Mouse (Mus musculus) heart, embryonic 12.5 days (tissue): ENCODE measurements around the gene Rnd3. TPM values are rescaled to one million over a fixed set of nuclear protein-coding genes. Genes with fewer than 3 reads are reported as not detected.

Experiments
- ATAC-seq: fragments of 200-750 bp; cut with Nextera tagmentation; 2 replicates; pipeline ENCODE4 v1.8.0; 2017; ENCODE audit warnings: moderate TSS enrichment, moderate library complexity; ENCODE audit not compliant: insufficient number of reproducible peaks, low FRiP score
- H3K27ac ChIP-seq: fragments of 300-500 bp; sonication (generic); 2 replicates; pipeline ENCODE4 v1.5.1; 2016; ENCODE audit warnings: mild to moderate bottlenecking, moderate library complexity; ENCODE audit not compliant: poor library complexity, severe bottlenecking
- H3K27me3 ChIP-seq: fragments of 300-500 bp; sonication (generic); replicated peaks from 2 replicates; pipeline ENCODE4 v1.6.1; 2016; ENCODE audit warnings: mild to moderate bottlenecking, moderate library complexity
- H3K36me3 ChIP-seq: fragments of 300-500 bp; sonication (generic); 2 replicates; pipeline ENCODE4 v1.6.1; 2016; ENCODE audit warnings: mild to moderate bottlenecking, moderate library complexity
- H3K4me1 ChIP-seq: fragments of 300-500 bp; sonication (generic); replicated peaks from 2 replicates; pipeline ENCODE4 v1.6.1; 2016; ENCODE audit warnings: mild to moderate bottlenecking
- H3K4me2 ChIP-seq: fragments of 300-500 bp; sonication (generic); 2 replicates; pipeline ENCODE4 v1.6.1; 2016; ENCODE audit warnings: mild to moderate bottlenecking, moderate library complexity
- H3K4me3 ChIP-seq: fragments of 300-500 bp; sonication (generic); 2 replicates; pipeline ENCODE4 v1.5.1; 2016; ENCODE audit warnings: mild to moderate bottlenecking
- H3K9ac ChIP-seq: fragments of 300-500 bp; sonication (generic); 2 replicates; pipeline ENCODE4 v1.6.1; 2016; ENCODE audit warnings: mild to moderate bottlenecking, moderate library complexity
- H3K9me3 ChIP-seq: fragments of 300-500 bp; sonication (generic); replicated peaks from 2 replicates; pipeline ENCODE4 v1.6.1; 2016; ENCODE audit warnings: mild to moderate bottlenecking, moderate library complexity
- WGBS: fragments of 180-500 bp; shearing (Covaris S2); methylation state at CpG from one replicate; pipeline ENCODE4 v1.1.7; 2016; 5-methylcytosine and 5-hydroxymethylcytosine counted together
- polyA plus RNA-seq: library from polyadenylated mRNA; unstranded; fragments of >200 nt; fragmentation: Nextera tagmentation; extraction: Ambion mirVana; gene quantifications from 2 replicates; pipeline ENCODE4 v1.2.1, GENCODE M21; 2016

Rnd3 gene
- polyA plus RNA-seq, 1 experiment from 2014 or later = 38.2 TPM

DNA sequence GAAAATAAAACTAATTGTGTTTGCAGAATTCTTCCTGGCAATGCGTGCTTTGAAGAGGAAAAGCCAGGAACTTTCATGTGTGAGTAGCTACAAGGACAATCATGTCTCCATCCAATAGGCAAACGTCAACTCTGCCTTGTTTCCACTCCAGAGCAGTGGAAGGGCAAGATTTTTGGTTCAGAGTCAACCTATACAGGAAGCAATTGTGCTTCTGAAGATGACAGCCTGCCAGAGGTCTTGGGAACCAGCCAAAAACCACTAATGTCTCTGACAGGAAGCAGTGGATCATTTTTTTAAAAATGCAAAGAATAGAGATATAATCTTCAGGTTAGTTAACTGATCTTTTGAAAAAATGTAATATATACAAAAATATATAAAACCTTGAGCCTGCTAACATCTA, 38.6 kb downstream of the Rnd3 start:
- Histone ChIP-seq H3K4me3 (no peak overlapping the region), H3K4me2 (no peak overlapping the region), H3K27ac (no peak overlapping the region), H3K9ac (no peak overlapping the region), H3K9me3 (no peaks in the 10 kb centered on the region), H3K4me1 (no peaks in the 10 kb centered on the region), H3K36me3 (no peaks in the 10 kb centered on the region), H3K27me3 (no peaks in the 10 kb centered on the region)
- no peak for ATAC-seq
- 54% methylated on average over 2 of the region's 2 CpGs for WGBS

DNA sequence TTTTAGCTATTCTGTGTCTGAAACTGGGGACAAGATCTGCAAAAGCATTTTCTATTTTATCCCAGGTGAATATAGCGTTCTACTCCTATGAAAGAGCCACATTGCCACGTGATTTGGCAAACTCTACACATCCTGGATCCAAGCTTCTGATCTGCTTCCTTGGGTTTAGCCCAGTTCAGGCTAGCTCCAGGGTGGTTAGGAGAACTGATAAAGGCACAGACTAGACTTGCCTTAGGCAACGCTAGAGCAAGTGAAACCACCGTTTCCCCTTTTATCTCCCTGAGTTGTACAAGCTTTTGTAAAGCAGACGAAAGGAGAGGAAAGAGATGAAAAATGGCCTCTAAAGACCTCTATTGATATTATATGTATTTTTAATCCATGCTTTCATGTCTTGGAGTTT, 40.3 kb downstream of the Rnd3 start:
- Histone ChIP-seq H3K9ac (no peak overlapping the region), H3K36me3 (no peaks in the 10 kb centered on the region), H3K9me3 (no peaks in the 10 kb centered on the region), H3K4me2 (no peak overlapping the region), H3K4me1 (no peaks in the 10 kb centered on the region), H3K27me3 (no peaks in the 10 kb centered on the region), H3K27ac (no peak overlapping the region), H3K4me3 (no peak overlapping the region)
- WGBS = 46% methylated on average over 5 of the region's 5 CpGs
- no peak for ATAC-seq

DNA sequence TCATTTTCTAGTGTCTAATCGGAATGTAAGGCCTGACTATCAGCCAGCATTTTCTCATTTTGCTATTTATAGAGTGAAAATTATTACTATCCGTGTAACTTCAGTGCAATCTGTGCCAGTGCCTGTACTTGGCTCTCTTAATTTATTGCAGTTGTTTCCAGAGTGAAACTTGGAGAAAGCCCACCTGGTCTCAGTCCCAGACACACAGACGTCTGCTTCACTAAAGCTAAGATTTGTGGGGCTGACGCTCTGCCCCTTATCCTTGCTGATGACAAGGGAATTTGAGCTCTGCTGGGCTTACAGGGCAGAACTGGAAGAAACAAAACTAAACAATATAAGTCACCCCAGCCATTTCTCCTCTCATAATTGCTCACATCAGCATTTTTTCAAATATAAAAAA, 47.7 kb downstream of the Rnd3 start:
- Histone ChIP-seq H3K4me3 (no peak overlapping the region), H3K9ac (no peak overlapping the region), H3K9me3 (no peaks in the 10 kb centered on the region), H3K4me1 (no peaks in the 10 kb centered on the region), H3K36me3 (no peaks in the 10 kb centered on the region), H3K4me2 (no peak overlapping the region), H3K27me3 (no peaks in the 10 kb centered on the region), H3K27ac (no peak overlapping the region)
- 38% methylated on average over 4 of the region's 4 CpGs for WGBS
- no peak for ATAC-seq

DNA sequence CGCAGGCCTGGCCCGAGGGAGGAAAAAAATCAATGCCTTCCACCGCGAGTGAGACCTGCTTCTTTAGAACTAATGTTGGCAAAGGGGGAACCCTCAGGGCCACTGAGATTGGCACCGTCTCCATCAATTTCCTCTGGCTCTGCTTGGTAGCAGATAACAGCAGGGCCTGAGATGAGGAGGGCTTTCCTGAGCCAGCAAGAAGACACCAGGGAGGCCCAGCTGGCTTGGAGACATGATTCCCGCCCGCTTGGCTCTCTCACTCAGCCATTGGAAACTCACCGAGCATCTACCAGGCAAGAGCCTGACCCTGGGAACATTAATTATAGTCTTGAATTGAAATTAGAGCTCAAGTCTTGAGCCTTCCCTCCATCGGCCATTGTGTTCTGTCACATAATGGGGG, 48.9 kb downstream of the Rnd3 start:
- no peak overlapping the region for H3K4me2 ChIP-seq
- WGBS = 57% methylated on average over 9 of the region's 9 CpGs
- no peaks in the 10 kb centered on the region for H3K9me3 ChIP-seq
- H3K27ac ChIP-seq = no peak overlapping the region
- H3K4me3 ChIP-seq = no peak overlapping the region
- H3K9ac ChIP-seq = no peak overlapping the region
- no peaks in the 10 kb centered on the region for H3K36me3 ChIP-seq
- ATAC-seq = no peak
- H3K4me1 ChIP-seq = 0 out of 2 replicates have a peak, but pooled peaks cover 4% of the 10 kb centered on the region
- no peaks in the 10 kb centered on the region for H3K27me3 ChIP-seq

DNA sequence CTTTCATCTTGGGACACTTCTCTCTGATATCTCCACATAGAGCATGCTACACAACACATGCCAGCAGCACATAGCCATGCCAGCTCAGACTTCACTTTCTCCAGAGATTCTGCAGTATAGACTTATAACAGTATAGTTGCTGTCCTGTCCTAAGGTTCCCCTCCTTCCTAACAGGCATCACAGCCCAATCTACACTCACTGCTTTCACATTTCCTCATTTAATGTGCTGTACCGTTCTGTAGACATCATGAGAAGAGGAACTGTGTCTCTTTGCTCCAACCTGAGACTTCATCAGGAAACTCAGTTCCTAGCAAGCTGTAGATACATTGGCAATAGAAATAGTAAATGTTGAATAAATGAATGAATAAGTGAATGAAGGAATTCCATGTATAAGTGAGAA, 49.7 kb downstream of the Rnd3 start:
- no peak overlapping the region for H3K4me3 ChIP-seq
- H3K36me3 ChIP-seq = no peaks in the 10 kb centered on the region
- no peak overlapping the region for H3K27ac ChIP-seq
- H3K9ac ChIP-seq = no peak overlapping the region
- ATAC-seq = no peak
- 0 out of 2 replicates have a peak, but pooled peaks cover 4% of the 10 kb centered on the region for H3K4me1 ChIP-seq
- H3K27me3 ChIP-seq = no peaks in the 10 kb centered on the region
- H3K4me2 ChIP-seq = no peak overlapping the region
- WGBS = 59% methylated on average over 1 of the region's 1 CpGs
- no peaks in the 10 kb centered on the region for H3K9me3 ChIP-seq

DNA sequence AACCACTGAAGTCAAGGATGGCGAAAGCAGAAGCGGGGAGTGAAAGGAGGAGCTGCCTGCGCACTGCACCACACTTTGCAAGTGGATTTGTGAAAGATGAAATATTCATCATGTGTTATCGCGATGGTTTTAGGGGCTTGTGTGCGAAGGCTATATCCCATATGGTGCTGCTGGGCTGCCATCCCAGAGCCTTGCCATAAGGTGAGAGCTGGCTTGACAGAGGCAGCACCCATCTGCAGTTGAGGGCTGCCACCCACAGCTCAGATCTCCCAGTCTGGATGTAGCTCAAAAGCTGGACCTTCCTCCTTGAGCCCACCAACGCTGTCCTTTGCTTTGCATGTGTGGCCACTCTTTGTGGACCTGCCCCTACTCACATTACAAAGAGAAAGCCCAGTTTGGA, 58.2 kb downstream of the Rnd3 start:
- no peak for ATAC-seq
- H3K9ac ChIP-seq = no peak overlapping the region
- H3K4me3 ChIP-seq = no peak overlapping the region
- peaks cover 7% of the 10 kb centered on the region; the same call in 1 of the 2 replicates for H3K4me1 ChIP-seq
- WGBS = 82% methylated on average over 7 of the region's 7 CpGs
- no peaks in the 10 kb centered on the region for H3K36me3 ChIP-seq
- H3K27ac ChIP-seq = no peak overlapping the region
- no peaks in the 10 kb centered on the region for H3K9me3 ChIP-seq
- no peak overlapping the region for H3K4me2 ChIP-seq
- 0 out of 2 replicates have a peak, but pooled peaks cover 6% of the 10 kb centered on the region for H3K27me3 ChIP-seq

DNA sequence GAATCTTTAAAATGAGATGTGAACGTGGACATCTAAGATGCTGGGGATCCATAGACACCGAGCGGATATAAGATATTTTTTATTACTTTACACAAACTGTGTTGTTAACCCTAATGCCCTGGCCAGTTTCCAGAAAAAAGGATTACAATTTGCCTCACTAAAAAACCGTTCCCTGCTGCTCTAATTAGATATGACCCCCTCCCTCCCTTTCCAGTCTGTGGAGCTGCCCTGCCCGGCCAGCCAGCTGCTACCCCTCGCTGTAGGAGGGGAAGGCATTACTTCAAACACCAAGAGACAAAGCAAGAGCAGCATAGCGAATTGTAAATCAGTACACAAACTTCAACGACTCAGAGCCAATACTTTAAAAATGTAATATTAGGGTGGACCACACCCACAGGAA, 58.9 kb downstream of the Rnd3 start:
- no peak overlapping the region for H3K27ac ChIP-seq
- H3K4me1 ChIP-seq = peaks cover 5% of the 10 kb centered on the region; the same call in 1 of the 2 replicates
- H3K36me3 ChIP-seq = no peaks in the 10 kb centered on the region
- 59% methylated on average over 8 of the region's 8 CpGs for WGBS
- no peak overlapping the region for H3K4me3 ChIP-seq
- no peak overlapping the region for H3K9ac ChIP-seq
- no peak for ATAC-seq
- H3K4me2 ChIP-seq = no peak overlapping the region
- 0 out of 2 replicates have a peak, but pooled peaks cover 6% of the 10 kb centered on the region for H3K27me3 ChIP-seq
- no peaks in the 10 kb centered on the region for H3K9me3 ChIP-seq

DNA sequence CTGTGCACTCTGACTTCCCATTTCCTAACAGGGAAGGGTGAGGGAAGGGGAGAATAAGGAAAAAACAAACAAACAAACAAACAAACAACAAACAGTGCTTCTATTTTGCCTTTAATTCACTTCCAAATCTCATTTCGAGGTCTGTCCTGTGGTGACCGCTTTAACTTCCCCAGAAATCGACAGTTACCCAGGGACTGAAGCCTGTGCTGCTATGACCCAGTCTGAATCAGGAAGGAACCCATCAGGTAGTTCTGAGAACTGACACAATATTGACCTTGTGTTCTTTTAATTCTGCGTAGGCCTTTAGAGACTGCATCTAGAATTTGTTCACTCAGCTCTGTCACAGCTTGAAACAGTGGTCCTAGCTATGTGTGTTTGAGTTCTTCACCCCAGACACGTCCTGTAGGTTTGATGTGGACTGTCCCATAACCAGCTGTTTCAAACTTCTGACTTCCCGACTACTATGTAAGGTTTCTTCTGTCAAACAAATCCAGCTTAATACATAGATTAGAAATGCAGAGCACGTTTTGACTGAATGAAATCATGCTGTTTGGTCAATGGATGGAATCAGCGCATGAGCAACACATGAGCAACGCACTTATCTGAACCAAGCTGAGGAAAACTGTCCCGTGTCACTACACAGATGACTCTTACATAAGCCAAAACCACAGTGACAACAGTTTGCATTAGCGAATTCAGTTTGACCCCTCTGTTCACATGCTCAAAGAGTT, 59.9 kb downstream of the Rnd3 start:
- no peak overlapping the region for H3K27ac ChIP-seq
- no peak for ATAC-seq
- no peak overlapping the region for H3K9ac ChIP-seq
- no peak overlapping the region for H3K4me3 ChIP-seq
- no peaks in the 10 kb centered on the region for H3K36me3 ChIP-seq
- no peak overlapping the region for H3K4me2 ChIP-seq
- no peaks in the 10 kb centered on the region for H3K9me3 ChIP-seq
- H3K4me1 ChIP-seq = peaks cover 5% of the 10 kb centered on the region; the same call in 1 of the 2 replicates
- H3K27me3 ChIP-seq = 0 out of 2 replicates have a peak, but pooled peaks cover 6% of the 10 kb centered on the region
- WGBS = 73% methylated on average over 11 of the region's 11 CpGs

DNA sequence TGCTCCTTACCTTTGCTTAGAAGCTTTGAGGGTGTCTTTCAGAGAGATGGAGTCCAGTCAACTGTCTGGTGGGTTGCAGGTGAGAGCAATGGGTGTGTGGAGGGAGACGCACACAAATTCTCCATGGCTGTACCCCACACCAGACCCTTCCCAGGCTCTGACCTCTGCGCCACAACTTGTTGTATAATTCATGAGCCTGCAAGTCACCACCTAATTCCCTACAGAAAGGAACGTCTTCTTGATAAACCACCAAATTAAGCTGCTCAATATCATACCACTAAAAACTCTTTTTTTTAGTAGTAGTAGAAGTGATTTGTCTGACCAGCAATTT, 60.8 kb downstream of the Rnd3 start:
- 82% methylated on average over 3 of the region's 3 CpGs for WGBS
- Histone ChIP-seq H3K9ac (no peak overlapping the region), H3K27me3 (0 out of 2 replicates have a peak, but pooled peaks cover 6% of the 10 kb centered on the region), H3K27ac (no peak overlapping the region), H3K36me3 (no peaks in the 10 kb centered on the region), H3K9me3 (no peaks in the 10 kb centered on the region), H3K4me3 (no peak overlapping the region), H3K4me1 (peaks cover 5% of the 10 kb centered on the region; the same call in 1 of the 2 replicates), H3K4me2 (no peak overlapping the region)
- ATAC-seq = no peak

DNA sequence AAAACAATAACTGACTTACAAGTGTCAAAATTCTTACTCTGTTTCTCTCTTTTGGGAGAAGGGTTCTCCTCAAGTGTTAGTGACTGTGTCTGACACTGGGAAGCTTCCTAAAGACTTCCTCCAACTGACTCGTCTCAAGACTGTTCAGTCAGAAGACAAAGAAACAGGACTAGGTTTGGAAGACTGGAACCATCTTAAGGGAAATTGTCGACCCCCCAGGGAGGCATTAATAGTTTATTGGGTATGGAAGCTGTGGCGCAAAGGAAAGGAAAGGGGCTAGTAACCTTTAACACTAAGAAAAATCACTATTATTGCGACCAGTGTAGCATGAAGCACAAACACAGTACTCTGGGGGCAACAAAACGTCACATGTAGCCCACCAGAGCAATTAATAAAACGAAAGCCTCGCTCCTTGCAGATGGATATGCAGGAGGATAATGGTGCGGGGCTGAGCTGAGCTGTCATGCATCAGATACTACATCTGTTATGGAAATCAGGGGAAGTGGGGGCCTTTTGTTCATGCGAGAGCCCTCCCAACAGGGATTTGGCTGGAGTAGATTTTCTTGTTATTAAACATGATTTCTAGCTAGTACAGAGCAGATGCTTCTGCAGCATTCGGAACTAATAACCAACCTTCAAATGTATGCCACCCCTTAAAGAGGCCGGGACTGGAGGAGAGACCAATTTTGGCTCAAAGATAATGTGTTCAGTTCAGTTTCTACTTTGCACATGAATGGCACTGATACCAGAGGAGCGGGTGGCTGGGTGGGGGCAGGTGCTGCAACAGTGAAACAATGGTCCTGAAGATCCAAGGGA, 61.4 kb downstream of the Rnd3 start:
- ATAC-seq = no peak
- H3K9ac ChIP-seq = no peak overlapping the region
- peaks cover 5% of the 10 kb centered on the region; the same call in 1 of the 2 replicates for H3K4me1 ChIP-seq
- H3K27ac ChIP-seq = no peak overlapping the region
- 0 out of 2 replicates have a peak, but pooled peaks cover 6% of the 10 kb centered on the region for H3K27me3 ChIP-seq
- no peaks in the 10 kb centered on the region for H3K9me3 ChIP-seq
- no peak overlapping the region for H3K4me3 ChIP-seq
- H3K4me2 ChIP-seq = no peak overlapping the region
- H3K36me3 ChIP-seq = no peaks in the 10 kb centered on the region
- WGBS = 68% methylated on average over 12 of the region's 12 CpGs

DNA sequence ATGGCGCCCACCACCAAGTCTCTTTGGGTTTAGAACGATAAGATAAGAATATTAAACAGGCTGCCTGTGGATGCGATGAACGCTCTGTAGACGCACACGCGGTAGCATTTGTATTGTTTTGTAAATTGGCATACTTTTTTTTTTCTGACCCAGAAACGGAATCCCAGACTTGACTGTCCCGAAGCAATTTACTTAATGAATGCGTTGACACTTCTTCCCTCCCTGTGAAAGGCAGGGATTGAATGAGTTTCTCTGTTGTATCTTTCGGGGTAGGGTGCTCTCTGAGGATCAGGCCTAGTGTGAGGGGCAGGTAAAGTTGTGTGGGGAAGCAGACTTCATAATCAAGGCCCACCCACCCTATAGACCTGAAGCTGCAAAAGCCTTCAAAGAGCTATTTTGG, 63.8 kb downstream of the Rnd3 start:
- WGBS = 80% methylated on average over 11 of the region's 11 CpGs
- Histone ChIP-seq H3K4me1 (peaks cover 5% of the 10 kb centered on the region; the same call in 1 of the 2 replicates), H3K27me3 (0 out of 2 replicates have a peak, but pooled peaks cover 2% of the 10 kb centered on the region), H3K9ac (no peak overlapping the region), H3K4me2 (no peak overlapping the region), H3K27ac (no peak overlapping the region), H3K36me3 (no peaks in the 10 kb centered on the region), H3K9me3 (no peaks in the 10 kb centered on the region), H3K4me3 (no peak overlapping the region)
- ATAC-seq = no peak
